Mouse (Mus musculus): ENCODE measurements around the gene Papola. TPM values are rescaled to one million over a fixed set of nuclear protein-coding genes. Genes with fewer than 3 reads are reported as not detected.

Gene Papola
- 120 and 165 TPM in 2 replicates for polyA plus RNA-seq (2015; fragmentation: Nextera tagmentation; extraction: Ambion mirVana)

- WGBS (ENCODE audit: insufficient replicate concordance), result under 1% methylated on average over 74 of the region's 85 CpGs
- Histone ChIP-seq H3K36me3 (0 out of 2 replicates have a peak, but pooled peaks cover 3% of the 10 kb centered on the region), H3K27me3 (no peaks in the 10 kb centered on the region), H3K4me1 (replicated peaks) (peaks cover 49% of the 10 kb centered on the region), H3K9ac (peak within 1 kb of the TSS; percentile 93), H3K4me2 (peak within 1 kb of the TSS; percentile 88), H3K4me3 (replicated peaks) (peak within 1 kb of the TSS; percentile 96), H3K9me3 (replicated peaks) (no peaks in the 10 kb centered on the region), H3K27ac (peak within 1 kb of the TSS; percentile 93)
- DNase-seq, result peak; percentile 81
- peak; percentile 90 for ATAC-seq (ENCODE audit: low read depth)
Measured at GRCm38 (mm10) chr12:105784196-105784999, at the start of gene Papola. Papola (plus strand) TSS chr12:105784694.

GRCm38 (mm10) chr12:105735226-105735888 lies 49.1 kb upstream of the Papola start:
- no peak for ATAC-seq (ENCODE audit: low read depth)
- Histone ChIP-seq H3K27me3 (no peaks in the 10 kb centered on the region), H3K36me3 (no peaks in the 10 kb centered on the region), H3K4me3 (replicated peaks) (no peak overlapping the region), H3K9ac (no peak overlapping the region), H3K4me1 (replicated peaks) (peaks cover 21% of the 10 kb centered on the region), H3K9me3 (replicated peaks) (no peaks in the 10 kb centered on the region), H3K4me2 (no peak overlapping the region), H3K27ac (no peak overlapping the region)
- WGBS (ENCODE audit: insufficient replicate concordance), result 72% methylated on average over 7 of the region's 7 CpGs
- DNase-seq, result no peak

GRCm38 (mm10) chr12:105735889-105736251 lies 48.6 kb upstream of the Papola start:
- H3K4me2 ChIP-seq, result no peak overlapping the region
- no peak overlapping the region for H3K9ac ChIP-seq
- 90% methylated on average over 6 of the region's 6 CpGs for WGBS (ENCODE audit: insufficient replicate concordance)
- H3K27me3 ChIP-seq, result no peaks in the 10 kb centered on the region
- H3K9me3 ChIP-seq (replicated peaks), result no peaks in the 10 kb centered on the region
- H3K4me1 ChIP-seq (replicated peaks), result peaks cover 19% of the 10 kb centered on the region
- no peak for DNase-seq
- H3K4me3 ChIP-seq (replicated peaks), result no peak overlapping the region
- H3K36me3 ChIP-seq, result no peaks in the 10 kb centered on the region
- no peak for ATAC-seq (ENCODE audit: low read depth)
- H3K27ac ChIP-seq, result no peak overlapping the region

- Histone ChIP-seq H3K4me1 (replicated peaks) (peaks cover 14% of the 10 kb centered on the region), H3K4me3 (replicated peaks) (no peak overlapping the region), H3K36me3 (no peaks in the 10 kb centered on the region), H3K9me3 (replicated peaks) (no peaks in the 10 kb centered on the region), H3K9ac (no peak overlapping the region), H3K27ac (no peak overlapping the region), H3K4me2 (no peak overlapping the region), H3K27me3 (no peaks in the 10 kb centered on the region)
- 65% methylated on average over 15 of the region's 15 CpGs for WGBS (ENCODE audit: insufficient replicate concordance)
- DNase-seq (no peak), ATAC-seq (ENCODE audit: low read depth) (peak; percentile 74)
Measured at GRCm38 (mm10) chr12:105738316-105739096, 46.0 kb upstream of the Papola start.

- Histone ChIP-seq H3K4me3 (replicated peaks) (no peak overlapping the region), H3K4me1 (replicated peaks) (peaks cover 14% of the 10 kb centered on the region), H3K4me2 (no peak overlapping the region), H3K9me3 (replicated peaks) (0 out of 2 replicates have a peak, but pooled peaks cover 5% of the 10 kb centered on the region), H3K9ac (no peak overlapping the region), H3K27me3 (no peaks in the 10 kb centered on the region), H3K27ac (no peak overlapping the region), H3K36me3 (no peaks in the 10 kb centered on the region)
- WGBS (ENCODE audit: insufficient replicate concordance), result 83% methylated on average over 8 of the region's 8 CpGs
- DNase-seq (no peak), ATAC-seq (ENCODE audit: low read depth) (no peak)
Measured at GRCm38 (mm10) chr12:105739656-105740055, 44.8 kb upstream of the Papola start.

- H3K9ac ChIP-seq, result no peak overlapping the region
- WGBS (ENCODE audit: insufficient replicate concordance), result 75% methylated on average over 5 of the region's 5 CpGs
- no peaks in the 10 kb centered on the region for H3K36me3 ChIP-seq
- H3K9me3 ChIP-seq (replicated peaks), result 0 out of 2 replicates have a peak, but pooled peaks cover 5% of the 10 kb centered on the region
- H3K4me1 ChIP-seq (replicated peaks), result no peaks in the 10 kb centered on the region
- no peak overlapping the region for H3K27ac ChIP-seq
- ATAC-seq (ENCODE audit: low read depth) (no peak), DNase-seq (no peak)
- H3K4me3 ChIP-seq (replicated peaks), result no peak overlapping the region
- H3K4me2 ChIP-seq, result no peak overlapping the region
- H3K27me3 ChIP-seq, result no peaks in the 10 kb centered on the region
Measured at GRCm38 (mm10) chr12:105748114-105748513, 36.4 kb upstream of the Papola start.

- Histone ChIP-seq H3K36me3 (no peaks in the 10 kb centered on the region), H3K4me3 (replicated peaks) (no peak overlapping the region), H3K9me3 (replicated peaks) (peaks cover 6% of the 10 kb centered on the region; the same call in 1 of the 2 replicates), H3K4me2 (no peak overlapping the region), H3K4me1 (replicated peaks) (peaks cover 16% of the 10 kb centered on the region), H3K9ac (no peak overlapping the region), H3K27ac (no peak overlapping the region), H3K27me3 (no peaks in the 10 kb centered on the region)
- no peak for ATAC-seq (ENCODE audit: low read depth)
- WGBS (ENCODE audit: insufficient replicate concordance), result 70% methylated on average over 10 of the region's 10 CpGs
- no peak for DNase-seq
Measured at GRCm38 (mm10) chr12:105753813-105754212, 30.7 kb upstream of the Papola start.

- Histone ChIP-seq H3K9me3 (replicated peaks) (peaks cover 6% of the 10 kb centered on the region; the same call in 1 of the 2 replicates), H3K4me3 (replicated peaks) (0 out of 2 replicates have a peak overlapping the region, but pooled peaks have one; percentile 0), H3K4me2 (peak overlapping the region; percentile 46), H3K9ac (no peak overlapping the region), H3K27me3 (no peaks in the 10 kb centered on the region), H3K36me3 (no peaks in the 10 kb centered on the region), H3K4me1 (replicated peaks) (peaks cover 41% of the 10 kb centered on the region), H3K27ac (peak overlapping the region; percentile 62)
- ATAC-seq (ENCODE audit: low read depth) (peak; percentile 66), DNase-seq (peak; percentile 63)
- 24% methylated on average over 15 of the region's 15 CpGs for WGBS (ENCODE audit: insufficient replicate concordance)
Measured at GRCm38 (mm10) chr12:105757816-105758497, 26.5 kb upstream of the Papola start.

- Histone ChIP-seq H3K9ac (peak overlapping the region; percentile 36; the same call in 1 of the 2 replicates), H3K4me3 (replicated peaks) (no peak overlapping the region)
Measured at GRCm38 (mm10) chr12:105758911-105759310, 25.6 kb upstream of the Papola start.

GRCm38 (mm10) chr12:105759849-105760478 lies 24.5 kb upstream of the Papola start:
- no peak overlapping the region for H3K4me3 ChIP-seq (replicated peaks)
- ATAC-seq (ENCODE audit: low read depth) (peak; percentile 88), DNase-seq (peak; percentile 75)
- peak overlapping the region; percentile 74 for H3K27ac ChIP-seq
- H3K9me3 ChIP-seq (replicated peaks), result no peaks in the 10 kb centered on the region
- H3K36me3 ChIP-seq, result no peaks in the 10 kb centered on the region
- H3K27me3 ChIP-seq, result no peaks in the 10 kb centered on the region
- 14% methylated on average over 10 of the region's 10 CpGs for WGBS (ENCODE audit: insufficient replicate concordance)
- no peak overlapping the region for H3K9ac ChIP-seq
- peak overlapping the region; percentile 29 for H3K4me2 ChIP-seq
- peaks cover 41% of the 10 kb centered on the region for H3K4me1 ChIP-seq (replicated peaks)

More at GRCm38 (mm10) chr12:105758911-105759310, 25.6 kb upstream of the Papola start:
- H3K27me3 ChIP-seq, result no peaks in the 10 kb centered on the region
- H3K36me3 ChIP-seq, result no peaks in the 10 kb centered on the region
- no peak for DNase-seq
- peaks cover 41% of the 10 kb centered on the region for H3K4me1 ChIP-seq (replicated peaks)
- H3K27ac ChIP-seq, result peak overlapping the region; percentile 62; the same call in 1 of the 2 replicates
- H3K9me3 ChIP-seq (replicated peaks), result peaks cover 6% of the 10 kb centered on the region; the same call in 1 of the 2 replicates
- H3K4me2 ChIP-seq, result no peak overlapping the region
- ATAC-seq (ENCODE audit: low read depth), result no peak
- 64% methylated on average over 2 of the region's 2 CpGs for WGBS (ENCODE audit: insufficient replicate concordance)

Measured in liver, embryonic 13.5 days (tissue).